Mouse (Mus musculus) spleen, postnatal 14 days (tissue): ENCODE data around the gene Chst10.

Experiments
- DNase-seq, 2 experiments: peaks; one replicate each; pipeline ENCODE4 v3.0.0; 2021 to 2022; ENCODE audit warnings: low spot score in 2 of 2

Gene Chst10

GRCm38 (mm10) chr1:38817268-38817667 is 80.7 kb downstream of the Chst10 start:
- DNase-seq = no peak

GRCm38 (mm10) chr1:38816306-38816705 is 81.7 kb downstream of the Chst10 start:
- DNase-seq = no peak
